Mouse (Mus musculus) intestine, embryonic 16.5 days (tissue): ENCODE results near the gene Prpmp5. TPM values are rescaled to one million over a fixed set of nuclear protein-coding genes. Genes with fewer than 3 reads are reported as not detected.
"Not testable (repeated sequence)": the region's sequence is repeated elsewhere in the genome, so short reads cannot be mapped to it uniquely, and the experiment has no call there.

Source experiments
- ATAC-seq: fragments of 200-750 bp; cut with Nextera tagmentation; 2 replicates; pipeline ENCODE4 v1.8.0; 2017; ENCODE audit warnings: moderate TSS enrichment, moderate library complexity
- H3K27ac ChIP-seq: fragments of 300-500 bp; sonication (generic); 2 replicates; pipeline ENCODE4 v1.5.1; 2014; ENCODE audit warnings: mild to moderate bottlenecking, low read length
- H3K27me3 ChIP-seq: fragments of 300-500 bp; sonication (generic); replicated peaks from 2 replicates; pipeline ENCODE4 v1.6.1; 2014; ENCODE audit warnings: low read length, control low read depth, mixed read lengths; ENCODE audit not compliant: control insufficient read depth, insufficient read depth
- H3K36me3 ChIP-seq: fragments of 300-500 bp; sonication (generic); 2 replicates; pipeline ENCODE4 v1.6.1; 2014; ENCODE audit warnings: low read length, control low read depth; ENCODE audit not compliant: control insufficient read depth, insufficient read depth
- H3K4me1 ChIP-seq: fragments of 300-500 bp; sonication (generic); 2 replicates; pipeline ENCODE4 v1.6.1; 2014; ENCODE audit warnings: low read length, control low read depth, mixed read lengths; ENCODE audit not compliant: control insufficient read depth, insufficient read depth
- H3K4me2 ChIP-seq: fragments of 300-500 bp; sonication (generic); 2 replicates; pipeline ENCODE4 v1.6.1; 2014; ENCODE audit warnings: low read depth, low read length, control low read depth
- H3K4me3 ChIP-seq: fragments of 300-500 bp; sonication (generic); 2 replicates; pipeline ENCODE4 v1.5.1; 2014; ENCODE audit warnings: mild to moderate bottlenecking, low read length
- H3K9ac ChIP-seq: fragments of 300-500 bp; sonication (generic); 2 replicates; pipeline ENCODE4 v1.6.1; 2014; ENCODE audit warnings: low read depth, low read length
- H3K9me3 ChIP-seq: fragments of 300-500 bp; sonication (generic); 2 replicates; pipeline ENCODE4 v1.6.1; 2016; ENCODE audit warnings: low read length, control low read depth; ENCODE audit not compliant: control insufficient read depth
- WGBS: fragments of 180-500 bp; shearing (Covaris S2); extraction: QIAGEN DNeasy Blood & Tissue Kit; methylation state at CpG from one replicate; pipeline ENCODE4 v1.1.7; 2014; 5-methylcytosine and 5-hydroxymethylcytosine counted together
- polyA plus RNA-seq: library from polyadenylated mRNA; unstranded; fragments of >200 nt; fragmentation: Nextera tagmentation; extraction: Ambion mirVana; gene quantifications from 2 replicates; pipeline ENCODE4 v1.2.1, GENCODE M21; 2015

Prpmp5 gene
- not detected in 2 replicates for polyA plus RNA-seq

DNA sequence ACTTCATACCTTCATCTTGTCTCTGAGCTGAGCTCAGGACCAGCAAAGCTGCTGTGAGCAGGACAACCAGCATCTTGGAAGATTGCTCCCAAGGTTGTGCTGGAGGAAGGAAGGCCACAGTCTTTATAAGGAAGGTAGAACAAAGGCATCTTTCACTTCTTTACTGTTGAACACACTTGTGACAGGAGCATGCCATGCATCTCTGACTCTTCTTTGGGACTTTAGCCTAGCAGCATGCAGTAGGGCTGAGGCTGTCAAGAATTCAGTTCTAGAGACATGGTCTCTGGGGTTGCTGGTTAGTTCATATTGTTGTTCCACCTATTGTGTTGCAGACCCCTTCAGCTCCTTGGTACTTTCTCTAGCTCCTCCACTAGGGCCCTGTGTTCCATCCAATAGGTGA, at the start of gene Prpmp5:
Gene Prpmp5, minus strand, starts transcription at position 101 of the 400 bp plus-strand sequence.
- not testable (repeated sequence) for ATAC-seq, H3K4me2 ChIP-seq

DNA sequence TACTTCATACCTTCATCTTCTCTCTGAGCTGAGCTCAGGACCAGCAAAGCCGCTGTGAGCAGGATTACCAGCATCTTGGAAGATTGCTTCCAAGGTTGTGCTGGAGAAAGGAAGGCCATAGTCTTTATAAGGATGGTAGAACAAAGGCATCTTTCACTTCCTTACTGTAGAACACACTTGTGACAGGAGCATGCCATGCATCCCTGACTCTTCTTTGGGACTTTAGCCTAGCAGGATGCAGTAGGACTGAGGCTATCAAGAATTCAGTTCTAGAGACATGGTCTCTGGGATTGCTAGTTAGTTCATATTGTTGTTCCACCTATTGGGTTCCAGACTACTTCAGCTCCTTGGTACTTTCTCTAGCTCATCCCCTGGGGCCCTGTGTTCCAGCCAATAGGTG, 49.5 kb upstream of the Prpmp5 start, which contains the start of gene Gm8882:
Gene Gm8882, minus strand, starts transcription at position 101 of the 400 bp plus-strand sequence.
- 85% methylated on average over 1 of the region's 1 CpGs for WGBS
- H3K9ac ChIP-seq, H3K27me3 ChIP-seq, H3K36me3 ChIP-seq, H3K9me3 ChIP-seq, H3K4me1 ChIP-seq, H3K27ac ChIP-seq, H3K4me3 ChIP-seq, ATAC-seq, H3K4me2 ChIP-seq: not testable (repeated sequence)

More for the DNA sequence above, at the start of gene Prpmp5:
- not testable (repeated sequence) for H3K27ac ChIP-seq, H3K9ac ChIP-seq, H3K27me3 ChIP-seq, H3K36me3 ChIP-seq, H3K9me3 ChIP-seq, H3K4me3 ChIP-seq, H3K4me1 ChIP-seq

Other genes with a start within 250 kb of the Prpmp5 start
- gene Prb1, start 104.2 kb downstream of the Prpmp5 start, polyA plus RNA-seq, result not detected in 2 replicates
- gene Gm8882, start 49.4 kb upstream of the Prpmp5 start, polyA plus RNA-seq, result not detected in 2 replicates